Mouse (Mus musculus) heart, embryonic 14.5 days (tissue): ENCODE data around the gene Bard1. TPM values are rescaled to one million over a fixed set of nuclear protein-coding genes. Genes with fewer than 3 reads are reported as not detected.

Experiments
- ATAC-seq: fragments of 200-750 bp; cut with Nextera tagmentation; 2 replicates; pipeline ENCODE4 v1.8.0; 2017; ENCODE audit warnings: low read depth, moderate TSS enrichment; ENCODE audit not compliant: insufficient number of reproducible peaks, insufficient read depth, low FRiP score
- H3K27ac ChIP-seq, 2 experiments: fragments of 200-500 bp in 1 of 2; fragments of 300-500 bp in 1 of 2; sonication (generic) in 1 of 2; replicated peaks in 1 of 2; 2 replicates each; pipeline ENCODE4 v1.5.1; 2012 to 2014; ENCODE audit warnings: low read depth in 2 of 2, low read length in 2 of 2, control low read depth in 1 of 2, mild to moderate bottlenecking in 1 of 2, mixed read lengths in 1 of 2; ENCODE audit not compliant: control insufficient read depth in 1 of 2, insufficient read depth in 1 of 2
- H3K27me3 ChIP-seq: fragments of 300-500 bp; sonication (generic); 2 replicates; pipeline ENCODE4 v1.6.1; 2014; ENCODE audit warnings: mild to moderate bottlenecking, low read length, control low read depth; ENCODE audit not compliant: control insufficient read depth, insufficient read depth
- H3K36me3 ChIP-seq: fragments of 300-500 bp; sonication (generic); 2 replicates; pipeline ENCODE4 v1.6.1; 2014; ENCODE audit warnings: mild to moderate bottlenecking, control low read depth, low read length, mixed read lengths; ENCODE audit not compliant: control insufficient read depth, insufficient read depth
- H3K4me1 ChIP-seq, 2 experiments: fragments of 200-500 bp in 1 of 2; fragments of 300-500 bp in 1 of 2; sonication (generic) in 1 of 2; 2 replicates each; pipeline ENCODE4 v1.6.1; 2012 to 2014; ENCODE audit warnings: low read length in 2 of 2, control low read depth in 1 of 2, mixed read lengths in 1 of 2; ENCODE audit not compliant: control insufficient read depth in 2 of 2, insufficient read depth in 2 of 2
- H3K4me2 ChIP-seq: fragments of 300-500 bp; sonication (generic); 2 replicates; pipeline ENCODE4 v1.6.1; 2014; ENCODE audit warnings: mild to moderate bottlenecking, low read length
- H3K4me3 ChIP-seq, 2 experiments: fragments of 200-500 bp in 1 of 2; fragments of 300-500 bp in 1 of 2; sonication (generic) in 1 of 2; 2 replicates each; pipeline ENCODE4 v1.5.1; 2012 to 2014; ENCODE audit warnings: low read length in 2 of 2, mild to moderate bottlenecking in 2 of 2, control low read depth in 1 of 2, low read depth in 1 of 2, moderate library complexity in 1 of 2; ENCODE audit not compliant: control insufficient read depth in 1 of 2, insufficient read depth in 1 of 2
- H3K9ac ChIP-seq: fragments of 300-500 bp; sonication (generic); 2 replicates; pipeline ENCODE4 v1.6.1; 2014; ENCODE audit warnings: mild to moderate bottlenecking, low read length
- H3K9me3 ChIP-seq: fragments of 300-500 bp; sonication (generic); 2 replicates; pipeline ENCODE4 v1.6.1; 2016; ENCODE audit warnings: low read length, control low read depth; ENCODE audit not compliant: control insufficient read depth
- WGBS: fragments of 180-500 bp; shearing (Covaris S2); extraction: QIAGEN DNeasy Blood & Tissue Kit; methylation state at CpG from one replicate; pipeline ENCODE4 v1.1.7; 2014; 5-methylcytosine and 5-hydroxymethylcytosine counted together
- polyA plus RNA-seq: library from polyadenylated mRNA; unstranded; fragments of >200 nt; fragmentation: Nextera tagmentation; extraction: Ambion mirVana; gene quantifications from 2 replicates; pipeline ENCODE4 v1.2.1, GENCODE M21; 2014

The Bard1 gene
- polyA plus RNA-seq, 1 experiment from 2014 or later, result 2.5 TPM

DNA sequence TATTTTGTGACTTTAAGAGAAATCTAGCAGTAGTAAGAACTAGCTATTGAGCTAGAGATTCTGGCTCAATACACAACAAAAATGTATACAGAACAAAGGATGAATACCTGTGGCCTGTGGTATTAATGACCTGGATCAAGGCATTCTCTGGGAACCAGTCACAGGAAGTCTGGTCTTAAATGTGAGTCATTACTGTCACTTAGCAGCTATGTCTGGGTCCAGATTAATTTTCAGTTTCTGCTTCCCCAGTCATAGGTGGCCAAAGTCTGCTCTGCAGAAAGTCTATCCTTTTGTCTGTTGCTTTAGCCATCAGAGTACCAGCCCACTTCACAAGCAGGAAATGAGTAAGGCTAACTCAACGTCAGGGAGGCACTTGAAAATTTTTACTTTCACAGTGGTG, 98.8 kb downstream of the Bard1 start:
- Histone ChIP-seq H3K36me3 (no peaks in the 10 kb centered on the region), H3K4me3 (no peak overlapping the region), H3K4me1 (no peaks in the 10 kb centered on the region), H3K4me2 (no peak overlapping the region), H3K27me3 (no peaks in the 10 kb centered on the region), H3K27ac (no peak overlapping the region), H3K9me3 (no peaks in the 10 kb centered on the region), H3K9ac (no peak overlapping the region)
- no peak for ATAC-seq
- 49% methylated on average over 1 of the region's 1 CpGs for WGBS

DNA sequence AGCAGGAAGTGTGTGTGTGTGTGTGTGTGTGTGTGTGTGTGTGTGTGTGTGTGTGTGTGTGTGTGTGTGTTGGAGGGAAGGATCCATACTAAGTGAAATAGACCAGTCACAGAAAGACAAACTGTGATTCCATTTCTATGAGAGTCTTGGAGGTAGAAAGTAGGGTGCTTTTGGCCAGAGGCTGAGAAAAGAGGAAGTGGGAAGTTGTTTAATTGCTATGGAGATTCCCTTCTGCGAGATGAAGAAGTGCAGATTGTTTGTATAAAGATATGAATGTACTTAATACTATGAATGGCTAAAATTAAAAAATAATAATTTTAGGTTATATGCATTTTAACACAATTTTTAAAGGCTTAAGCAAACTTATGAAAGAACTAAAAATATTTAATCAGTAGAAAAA, 99.2 kb downstream of the Bard1 start:
- no peaks in the 10 kb centered on the region for H3K9me3 ChIP-seq
- H3K27ac ChIP-seq, result no peak overlapping the region
- no peaks in the 10 kb centered on the region for H3K36me3 ChIP-seq
- H3K4me3 ChIP-seq, result no peak overlapping the region
- no peaks in the 10 kb centered on the region for H3K4me1 ChIP-seq
- H3K27me3 ChIP-seq, result no peaks in the 10 kb centered on the region
- no peak overlapping the region for H3K9ac ChIP-seq
- no peak overlapping the region for H3K4me2 ChIP-seq
- ATAC-seq, result no peak
- 66% methylated on average over 1 of the region's 1 CpGs for WGBS

DNA sequence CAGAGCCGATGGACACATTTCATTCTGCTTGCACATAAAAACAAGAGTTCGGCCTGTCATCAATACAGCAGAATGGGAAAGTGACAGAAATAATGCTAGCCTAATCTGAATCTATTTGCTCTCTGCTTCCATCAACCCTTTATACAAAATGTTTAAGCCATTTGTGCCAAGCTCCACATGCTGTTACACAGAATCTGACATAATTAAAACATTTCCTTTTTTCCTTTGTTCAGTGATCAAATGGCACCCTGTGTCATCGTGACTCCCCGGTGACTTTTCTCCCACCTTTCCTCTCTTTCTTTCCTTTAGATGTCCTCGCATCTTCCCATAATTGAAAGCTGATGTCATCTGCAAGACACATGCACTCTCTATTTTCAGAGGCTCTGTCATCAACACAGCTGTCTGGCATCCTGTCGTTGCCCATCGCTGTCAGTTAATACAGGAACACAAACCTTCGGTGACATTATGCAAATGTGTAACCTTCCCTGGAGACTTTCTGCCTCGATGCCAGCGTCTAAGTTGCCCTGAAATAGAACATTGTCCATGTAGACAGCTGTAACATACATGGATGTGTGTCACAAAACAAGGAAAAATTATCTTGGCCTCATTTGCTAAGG, 105.5 kb downstream of the Bard1 start:
- Histone ChIP-seq H3K27ac (no peak overlapping the region), H3K27me3 (no peaks in the 10 kb centered on the region), H3K9me3 (no peaks in the 10 kb centered on the region), H3K9ac (no peak overlapping the region), H3K36me3 (no peaks in the 10 kb centered on the region), H3K4me1 (peaks cover 0 to 5% of the 10 kb centered on the region in 2 experiments; a peak in 2 of 4 replicates), H3K4me2 (no peak overlapping the region), H3K4me3 (no peak overlapping the region)
- WGBS, result 47% methylated on average over 10 of the region's 10 CpGs
- no peak for ATAC-seq

GRCm38 (mm10) chr1:70996766-70997165, 106.2 kb downstream of the Bard1 start:
- no peak for ATAC-seq
- Histone ChIP-seq H3K4me2 (no peak overlapping the region), H3K36me3 (no peaks in the 10 kb centered on the region), H3K4me1 (peaks cover 0 to 5% of the 10 kb centered on the region in 2 experiments; a peak in 2 of 4 replicates), H3K9me3 (no peaks in the 10 kb centered on the region), H3K27ac (no peak overlapping the region), H3K9ac (no peak overlapping the region), H3K4me3 (no peak overlapping the region), H3K27me3 (no peaks in the 10 kb centered on the region)
- WGBS, result 43% methylated on average over 3 of the region's 3 CpGs
